Mouse (Mus musculus): ENCODE data around the gene Opcml.

- TF ChIP-seq CTCF (IDR thresholded peaks at IDR 0.05; ENCODE audit: low read depth, low read length) (no peak), POLR2A (IDR thresholded peaks at IDR 0.05; ENCODE audit: insufficient read depth, low read length) (no peak), EP300 (IDR thresholded peaks at IDR 0.05; ENCODE audit: insufficient read depth, low read depth, low read length) (no peak)
Measured at GRCm38 (mm10) chr9:28281571-28281970, 491.0 kb downstream of the Opcml start.

All from ES-Bruce4 (cell line).